Mouse (Mus musculus) liver, adult (tissue): ENCODE data around the gene Ndufa7.

Source experiments
- GATA4 ChIP-seq: IDR thresholded peaks from 2 replicates; pipeline ENCODE4 v1.6.1; 2014; ENCODE audit warnings: mild to moderate bottlenecking, low read length; ENCODE audit not compliant: insufficient replicate concordance

Ndufa7 gene

DNA sequence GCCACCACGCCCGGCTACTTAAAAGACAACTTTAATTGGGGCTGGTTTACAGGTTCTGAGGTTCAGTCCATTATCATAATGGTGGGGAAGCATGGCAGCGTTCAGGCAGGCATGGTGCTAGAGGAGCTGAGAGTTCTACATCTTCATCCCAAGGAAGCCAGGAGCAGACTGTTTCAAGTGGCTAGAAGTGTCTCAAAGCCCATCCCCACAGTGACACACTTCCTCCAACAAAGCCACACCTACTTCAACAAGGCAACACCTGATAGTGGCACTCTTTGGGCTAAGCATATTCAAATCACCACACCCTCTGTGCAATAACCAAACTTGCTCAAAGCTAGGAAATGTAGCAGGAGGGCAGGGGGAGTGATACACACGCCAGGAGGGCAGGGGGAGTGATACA, 20.2 kb upstream of the Ndufa7 start:
- no peak for TF ChIP-seq GATA4

GRCm38 (mm10) chr17:33804745-33805144, 19.6 kb upstream of the Ndufa7 start:
- no peak for TF ChIP-seq GATA4

GRCm38 (mm10) chr17:33807181-33807888, 17.0 kb upstream of the Ndufa7 start:
- no peak for TF ChIP-seq GATA4

GRCm38 (mm10) chr17:33808192-33808591, 16.2 kb upstream of the Ndufa7 start:
- TF ChIP-seq GATA4 = no peak

- TF ChIP-seq GATA4 = peak; percentile 51; the same call in 1 of the 2 replicates
These were observed 13.8 kb upstream of the Ndufa7 start, which contains the start of gene Kank3 for GRCm38 (mm10) chr17:33810334-33811141. TSS of gene Kank3 (plus strand) at chr17:33810519.

- TF ChIP-seq GATA4 = no peak
These were observed 13.2 kb upstream of the Ndufa7 start for GRCm38 (mm10) chr17:33811142-33811516.

GRCm38 (mm10) chr17:33812475-33812874, 11.9 kb upstream of the Ndufa7 start:
- TF ChIP-seq GATA4 = no peak

DNA sequence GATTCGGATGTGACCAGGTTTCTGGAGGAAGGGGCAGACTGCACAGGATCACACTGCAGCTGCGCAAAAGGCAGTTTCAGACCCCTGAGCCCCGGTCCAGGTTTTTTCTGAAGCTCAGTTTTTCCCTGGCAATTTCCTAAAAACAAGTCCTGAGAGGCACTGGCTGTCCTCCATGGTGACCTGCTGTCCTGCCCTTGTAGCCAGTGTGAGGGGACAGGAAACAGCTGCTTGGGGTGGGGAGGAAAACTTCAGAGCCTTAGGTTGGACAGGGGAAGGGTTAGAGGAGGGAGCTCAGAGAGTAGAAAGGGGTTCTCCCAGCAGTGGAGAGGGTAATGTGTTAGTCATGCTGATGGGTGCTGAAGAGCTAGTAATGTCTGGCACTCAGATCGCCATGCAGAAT, 11.4 kb upstream of the Ndufa7 start:
- peak; percentile 44; the same call in 1 of the 2 replicates for TF ChIP-seq GATA4

GRCm38 (mm10) chr17:33815399-33815798, 9.0 kb upstream of the Ndufa7 start:
- TF ChIP-seq GATA4 = no peak

GRCm38 (mm10) chr17:33816612-33817011, 7.8 kb upstream of the Ndufa7 start:
- no peak for TF ChIP-seq GATA4

DNA sequence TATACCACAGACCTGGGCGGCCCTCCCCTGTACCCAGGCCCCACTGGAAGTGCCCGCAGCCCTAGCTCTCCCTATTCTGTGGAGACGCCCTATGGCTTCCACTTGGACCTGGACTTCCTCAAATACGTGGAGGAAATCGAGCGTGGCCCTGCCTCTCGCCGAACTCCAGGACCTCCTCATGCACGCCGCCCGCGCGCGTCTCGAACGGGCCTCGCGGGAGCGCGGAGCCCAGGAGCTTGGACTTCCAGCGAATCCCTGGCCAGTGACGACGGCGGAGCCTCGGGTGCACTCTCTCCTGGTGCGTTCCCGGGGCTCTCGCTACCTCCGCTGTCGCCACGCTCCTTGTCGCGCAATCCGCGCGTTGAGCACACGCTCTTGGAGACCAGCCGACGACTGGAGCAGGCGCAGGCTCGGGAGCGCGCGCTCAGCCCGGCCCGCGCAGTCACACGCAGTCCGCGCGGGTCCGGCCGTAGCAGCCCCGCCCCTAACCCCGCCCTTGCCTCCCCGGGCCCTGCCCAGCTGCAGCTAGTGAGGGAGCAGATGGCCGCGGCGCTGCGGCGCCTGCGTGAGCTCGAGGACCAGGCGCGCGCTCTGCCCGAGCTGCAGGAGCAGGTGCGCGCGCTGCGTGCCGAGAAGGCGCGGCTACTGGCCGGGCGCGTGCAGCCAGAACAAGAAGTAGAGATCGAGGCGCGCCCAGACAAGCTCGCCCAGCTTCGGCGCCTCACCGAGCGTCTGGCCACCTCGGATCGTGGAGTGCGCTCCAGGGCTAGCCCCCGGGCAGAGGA, 7.0 kb upstream of the Ndufa7 start:
- no peak; the same call in 1 of the 2 replicates for TF ChIP-seq GATA4

DNA sequence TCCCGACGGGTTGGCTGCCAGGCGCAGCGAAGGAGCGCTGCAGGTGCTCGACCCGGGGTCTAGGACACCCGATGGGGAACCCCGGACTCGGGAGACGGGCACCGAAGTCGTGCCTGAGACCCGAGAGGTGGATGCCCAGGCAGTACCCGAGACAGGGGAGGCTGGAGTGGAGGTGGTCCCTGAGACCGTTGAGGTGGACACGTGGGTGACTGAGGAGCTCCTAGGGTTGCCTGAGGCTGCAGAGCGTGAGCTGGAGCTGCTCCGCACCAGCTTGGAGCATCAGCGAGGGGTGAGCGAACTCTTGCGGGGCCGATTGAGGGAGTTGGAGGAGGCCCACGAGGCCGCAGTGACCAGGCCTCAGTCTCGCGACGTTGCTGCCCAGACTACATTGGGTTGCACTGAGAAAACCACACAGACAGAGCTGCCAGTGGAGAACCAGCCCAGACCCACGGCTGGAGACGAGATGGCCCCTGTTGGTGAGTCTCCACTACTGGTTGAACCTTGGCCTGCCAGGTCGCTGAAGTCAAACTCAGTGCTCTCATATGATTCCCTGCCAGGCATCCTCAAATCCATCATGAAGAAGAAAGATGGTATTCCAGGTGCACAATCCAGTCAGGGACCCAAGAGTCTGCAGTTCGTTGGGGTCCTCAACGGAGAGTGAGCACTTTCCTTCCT, 6.3 kb upstream of the Ndufa7 start:
- TF ChIP-seq GATA4 = no peak

GRCm38 (mm10) chr17:33822436-33822959, 1.9 kb upstream of the Ndufa7 start:
- TF ChIP-seq GATA4 = no peak

GRCm38 (mm10) chr17:33825462-33825861, 1.1 kb downstream of the Ndufa7 start:
- TF ChIP-seq GATA4 = no peak

DNA sequence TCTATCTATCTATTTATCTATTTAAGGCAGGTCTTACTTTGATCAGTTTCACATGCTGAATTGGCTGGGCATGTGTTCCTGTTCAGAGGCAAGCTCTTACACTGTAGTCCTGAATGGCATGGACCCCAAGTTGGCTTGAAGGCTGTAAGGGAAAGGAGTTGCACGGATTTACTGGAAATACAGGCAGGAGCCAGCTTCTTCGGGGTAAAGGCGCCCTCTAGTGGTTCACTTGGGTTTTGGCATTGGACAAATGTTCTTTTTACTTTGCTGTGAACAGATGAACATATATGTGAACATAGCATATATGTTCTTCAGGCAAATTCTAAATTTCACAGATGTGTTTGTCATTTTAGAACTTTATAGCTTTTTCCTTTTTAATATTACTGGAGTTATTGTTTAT, 2.5 kb downstream of the Ndufa7 start:
- TF ChIP-seq GATA4 = no peak

DNA sequence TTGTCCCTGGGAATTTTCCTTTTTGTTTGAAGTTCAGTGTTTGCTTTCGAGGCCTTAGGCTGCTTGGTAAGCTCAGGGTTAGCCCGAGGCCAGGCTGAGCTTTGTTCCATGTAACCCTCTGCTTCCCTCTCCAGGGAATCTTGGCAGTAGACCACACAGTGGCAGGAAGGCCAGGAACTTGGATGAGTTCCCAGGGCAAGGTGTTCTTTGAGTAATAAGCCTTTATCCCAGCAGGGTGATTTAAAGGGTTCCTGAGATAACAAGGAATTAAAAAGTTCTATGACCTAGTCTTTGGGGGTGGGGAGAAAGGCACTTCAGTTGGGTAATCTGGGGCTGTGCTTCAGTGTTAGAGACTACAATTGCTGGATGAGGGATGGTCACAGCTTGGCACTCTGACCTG, 4.5 kb downstream of the Ndufa7 start:
- peak; percentile 59; the same call in 1 of the 2 replicates for TF ChIP-seq GATA4
